Mouse (Mus musculus) megakaryocyte, embryonic 14.5 days (primary cell): ENCODE results near the gene Phf13. TPM values are rescaled to one million over a fixed set of nuclear protein-coding genes. Genes with fewer than 3 reads are reported as not detected.

Experiments used
- H3K27me3 ChIP-seq: replicated peaks from 2 replicates; pipeline ENCODE3; 2012; ENCODE audit warnings: inconsistent platforms
- H3K36me3 ChIP-seq: replicated peaks from 2 replicates; pipeline ENCODE3; 2012; ENCODE audit warnings: low read length, inconsistent platforms, mixed read lengths
- H3K4me1 ChIP-seq: 2 replicates; pipeline ENCODE4 v1.6.1; 2012; ENCODE audit warnings: inconsistent platforms
- H3K4me3 ChIP-seq: replicated peaks from 2 replicates; pipeline ENCODE3; 2012; ENCODE audit warnings: moderate library complexity, mild to moderate bottlenecking, inconsistent platforms
- H3K9me3 ChIP-seq: 2 replicates; pipeline ENCODE4 v1.6.1; 2012; ENCODE audit warnings: inconsistent platforms
- FLI1 ChIP-seq: IDR thresholded peaks from 2 replicates; pipeline ENCODE4 v1.6.1; 2012; ENCODE audit warnings: low read length, inconsistent platforms, mixed read lengths
- GATA1 ChIP-seq: IDR thresholded peaks from 3 replicates; pipeline ENCODE4 v1.6.1; 2012; ENCODE audit warnings: mixed read lengths, low read length, inconsistent platforms, borderline replicate concordance
- polyA plus RNA-seq: library from polyadenylated mRNA; stranded (reverse); fragments of >175 nt; gene quantifications from 2 replicates; pipeline ENCODE4 v1.2.3, GENCODE M21; 2012; ENCODE audit warnings: low replicate concordance; ENCODE audit not compliant: insufficient read depth

Gene Phf13
- polyA plus RNA-seq, 1 experiment: 3.9 TPM

GRCm38 (mm10) chr4:152013036-152013813 is 17.2 kb upstream of the Phf13 start:
- Histone ChIP-seq H3K4me3 (peak overlapping the region; percentile 84), H3K27me3 (no peaks in the 10 kb centered on the region), H3K9me3 (no peaks in the 10 kb centered on the region), H3K4me1 (peaks cover 62% of the 10 kb centered on the region), H3K36me3 (peaks cover 75% of the 10 kb centered on the region)
- TF ChIP-seq FLI1 (no peak), GATA1 (no peak)

- Histone ChIP-seq H3K4me1 (peaks cover 71% of the 10 kb centered on the region), H3K4me3 (peak overlapping the region; percentile 84), H3K9me3 (no peaks in the 10 kb centered on the region), H3K27me3 (peaks cover 2% of the 10 kb centered on the region), H3K36me3 (peaks cover 64% of the 10 kb centered on the region)
- TF ChIP-seq GATA1 (no peak), FLI1 (no peak)
These were observed 16.1 kb upstream of the Phf13 start for GRCm38 (mm10) chr4:152012109-152012508.

- Histone ChIP-seq H3K9me3 (no peaks in the 10 kb centered on the region), H3K36me3 (peaks cover 57% of the 10 kb centered on the region), H3K4me1 (peaks cover 79% of the 10 kb centered on the region), H3K4me3 (peak overlapping the region; percentile 94), H3K27me3 (peaks cover 3% of the 10 kb centered on the region)
- no peak for TF ChIP-seq FLI1
- no peak for TF ChIP-seq GATA1
These were observed 15.2 kb upstream of the Phf13 start for GRCm38 (mm10) chr4:152011171-152011760.

- H3K36me3 ChIP-seq: peaks cover 51% of the 10 kb centered on the region
- no peak for TF ChIP-seq GATA1
- no peak for TF ChIP-seq FLI1
- H3K27me3 ChIP-seq: peaks cover 3% of the 10 kb centered on the region
- H3K9me3 ChIP-seq: no peaks in the 10 kb centered on the region
- peak overlapping the region; percentile 94 for H3K4me3 ChIP-seq
- H3K4me1 ChIP-seq: peaks cover 82% of the 10 kb centered on the region
These were observed 14.7 kb upstream of the Phf13 start for GRCm38 (mm10) chr4:152010707-152011134.

GRCm38 (mm10) chr4:152010091-152010706 is 14.1 kb upstream of the Phf13 start:
- peak overlapping the region; percentile 94 for H3K4me3 ChIP-seq
- H3K9me3 ChIP-seq: no peaks in the 10 kb centered on the region
- peaks cover 3% of the 10 kb centered on the region for H3K27me3 ChIP-seq
- H3K36me3 ChIP-seq: peaks cover 46% of the 10 kb centered on the region
- TF ChIP-seq GATA1 (no peak), FLI1 (no peak)
- H3K4me1 ChIP-seq: peaks cover 87% of the 10 kb centered on the region

- peaks cover 81% of the 10 kb centered on the region for H3K4me1 ChIP-seq
- no peak for TF ChIP-seq GATA1
- TF ChIP-seq FLI1: no peak
- H3K27me3 ChIP-seq: peaks cover 3% of the 10 kb centered on the region
- H3K36me3 ChIP-seq: peaks cover 38% of the 10 kb centered on the region
- no peaks in the 10 kb centered on the region for H3K9me3 ChIP-seq
- peak overlapping the region; percentile 94 for H3K4me3 ChIP-seq
These were observed 13.3 kb upstream of the Phf13 start for GRCm38 (mm10) chr4:152009076-152010051.

GRCm38 (mm10) chr4:152008622-152009075 is 12.6 kb upstream of the Phf13 start, which contains the start of gene Klhl21:
Gene Klhl21 (plus strand): TSS chr4:152008803.
- TF ChIP-seq FLI1 (no peak), GATA1 (no peak)
- Histone ChIP-seq H3K4me3 (peak within 1 kb of the TSS; percentile 94), H3K27me3 (peaks cover 3% of the 10 kb centered on the region), H3K36me3 (peaks cover 31% of the 10 kb centered on the region), H3K9me3 (no peaks in the 10 kb centered on the region), H3K4me1 (peaks cover 74% of the 10 kb centered on the region)

GRCm38 (mm10) chr4:152008148-152008500 is 12.1 kb upstream of the Phf13 start:
- no peak for TF ChIP-seq FLI1
- TF ChIP-seq GATA1: no peak
- peaks cover 69% of the 10 kb centered on the region for H3K4me1 ChIP-seq
- H3K9me3 ChIP-seq: no peaks in the 10 kb centered on the region
- peaks cover 25% of the 10 kb centered on the region for H3K36me3 ChIP-seq
- peak overlapping the region; percentile 94 for H3K4me3 ChIP-seq
- peaks cover 3% of the 10 kb centered on the region for H3K27me3 ChIP-seq
